Mouse (Mus musculus) ES-Bruce4 (cell line): ENCODE data around the gene Phlpp1. TPM values are rescaled to one million over a fixed set of nuclear protein-coding genes. Genes with fewer than 3 reads are reported as not detected.

Experiments used
- H3K27ac ChIP-seq: 2 replicates; pipeline ENCODE4 v1.5.1; 2012; ENCODE audit warnings: low read length, inconsistent platforms; ENCODE audit not compliant: insufficient read depth
- H3K27me3 ChIP-seq: 2 replicates; pipeline ENCODE4 v1.6.1; 2012; ENCODE audit warnings: mild to moderate bottlenecking, low read length, inconsistent platforms; ENCODE audit not compliant: control insufficient read depth, poor library complexity, insufficient read depth, severe bottlenecking
- H3K36me3 ChIP-seq: 2 replicates; pipeline ENCODE4 v1.6.1; 2012; ENCODE audit warnings: inconsistent platforms, mild to moderate bottlenecking, low read length, moderate library complexity; ENCODE audit not compliant: control insufficient read depth, poor library complexity, insufficient read depth, severe bottlenecking
- H3K4me1 ChIP-seq: one replicate; pipeline ENCODE4 v1.8.1; 2011; ENCODE audit warnings: low read length; ENCODE audit not compliant: control insufficient read depth, insufficient read depth
- H3K4me3 ChIP-seq: 2 replicates; pipeline ENCODE4 v1.5.1; 2011; ENCODE audit warnings: low read depth, mild to moderate bottlenecking, low read length
- H3K9ac ChIP-seq: 2 replicates; pipeline ENCODE4 v1.6.1; 2012; ENCODE audit warnings: low read depth, mild to moderate bottlenecking, inconsistent platforms; ENCODE audit not compliant: poor library complexity, severe bottlenecking
- H3K9me3 ChIP-seq: replicated peaks from 2 replicates; pipeline ENCODE4 v1.6.1; 2012; ENCODE audit warnings: mild to moderate bottlenecking, low read length, inconsistent platforms; ENCODE audit not compliant: control insufficient read depth, poor library complexity, insufficient read depth, severe bottlenecking
- CTCF ChIP-seq: IDR thresholded peaks from one replicate; pipeline ENCODE4 v1.8.1; 2011; ENCODE audit warnings: low read depth, low read length
- EP300 ChIP-seq: IDR thresholded peaks from 2 replicates; pipeline ENCODE4 v1.6.1; 2011; ENCODE audit warnings: low read depth, low read length; ENCODE audit not compliant: insufficient read depth
- POLR2A ChIP-seq: IDR thresholded peaks from one replicate; pipeline ENCODE4 v1.8.1; 2011; ENCODE audit warnings: low read length; ENCODE audit not compliant: insufficient read depth
- polyA plus RNA-seq: library from polyadenylated mRNA; stranded (reverse); fragments of >200 nt; gene quantifications from 2 replicates; pipeline ENCODE4 v1.2.4, GENCODE M21; 2011; ENCODE audit warnings: low read depth; ENCODE audit not compliant: missing spikeins, insufficient read depth, insufficient read length

Gene Phlpp1
- polyA plus RNA-seq, 1 experiment, result 13.4 TPM

DNA sequence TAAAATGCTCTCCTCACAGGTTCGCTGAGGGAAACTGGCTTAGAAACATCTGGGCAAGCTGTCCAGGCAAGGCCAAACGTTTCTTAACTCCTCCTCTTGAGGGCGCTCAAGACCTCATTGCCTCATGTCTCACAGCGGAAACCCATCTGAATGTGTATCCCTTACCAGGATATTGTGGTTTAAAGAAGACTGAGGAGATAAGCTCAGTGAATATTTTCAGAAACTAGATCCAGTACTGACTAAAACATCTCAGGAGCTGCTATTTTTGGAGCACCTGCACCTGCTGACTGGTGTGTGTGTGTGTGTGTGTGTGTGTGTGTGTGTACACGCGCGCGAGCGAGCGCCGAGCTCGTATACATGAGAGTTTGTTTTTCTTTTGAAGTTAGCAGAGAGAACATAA lies 19.7 kb upstream of the Phlpp1 start:
- Histone ChIP-seq H3K27me3 (no peaks in the 10 kb centered on the region), H3K4me3 (no peak overlapping the region), H3K27ac (no peak overlapping the region), H3K9ac (no peak overlapping the region), H3K36me3 (no peaks in the 10 kb centered on the region), H3K4me1 (no peaks in the 10 kb centered on the region), H3K9me3 (no peaks in the 10 kb centered on the region)
- TF ChIP-seq POLR2A, result no peak
- no peak for TF ChIP-seq EP300
- peak; percentile 54 for TF ChIP-seq CTCF

DNA sequence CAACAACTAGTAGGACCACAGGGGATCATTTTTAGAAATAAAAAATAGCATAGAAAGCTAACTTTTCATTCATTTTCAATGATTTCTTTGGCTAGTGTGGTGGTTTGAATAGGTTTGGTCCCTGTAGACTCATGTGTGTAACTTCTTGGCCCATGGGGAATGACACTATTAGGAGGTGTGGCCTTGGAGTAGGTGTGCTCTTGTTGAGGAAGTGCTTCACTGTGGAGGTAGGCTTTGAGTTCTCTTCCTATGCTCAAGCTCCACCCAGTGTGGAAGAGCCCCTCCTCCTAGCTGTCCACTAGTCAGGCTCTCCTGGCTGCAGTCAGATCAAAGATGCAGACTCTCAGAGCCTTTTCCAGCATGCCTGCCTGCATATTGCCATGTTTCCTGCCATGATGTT lies 18.8 kb upstream of the Phlpp1 start:
- Histone ChIP-seq H3K9me3 (no peaks in the 10 kb centered on the region), H3K4me1 (no peaks in the 10 kb centered on the region), H3K9ac (no peak overlapping the region), H3K4me3 (no peak overlapping the region), H3K36me3 (no peaks in the 10 kb centered on the region), H3K27ac (no peak overlapping the region), H3K27me3 (no peaks in the 10 kb centered on the region)
- TF ChIP-seq CTCF, result no peak
- TF ChIP-seq POLR2A, result no peak
- no peak for TF ChIP-seq EP300

GRCm38 (mm10) chr1:106154590-106154989 lies 17.0 kb upstream of the Phlpp1 start:
- Histone ChIP-seq H3K4me1 (no peaks in the 10 kb centered on the region), H3K27ac (no peak overlapping the region), H3K9me3 (no peaks in the 10 kb centered on the region), H3K27me3 (no peaks in the 10 kb centered on the region), H3K36me3 (no peaks in the 10 kb centered on the region), H3K4me3 (no peak overlapping the region), H3K9ac (no peak overlapping the region)
- TF ChIP-seq CTCF (no peak), POLR2A (no peak), EP300 (no peak)

- Histone ChIP-seq H3K4me1 (no peaks in the 10 kb centered on the region), H3K27me3 (no peaks in the 10 kb centered on the region), H3K9me3 (no peaks in the 10 kb centered on the region), H3K36me3 (no peaks in the 10 kb centered on the region), H3K9ac (no peak overlapping the region), H3K4me3 (no peak overlapping the region), H3K27ac (no peak overlapping the region)
- no peak for TF ChIP-seq POLR2A
- TF ChIP-seq CTCF, result no peak
- no peak for TF ChIP-seq EP300
These were observed 16.4 kb upstream of the Phlpp1 start for GRCm38 (mm10) chr1:106155087-106155567.

GRCm38 (mm10) chr1:106155702-106156101 lies 15.8 kb upstream of the Phlpp1 start:
- Histone ChIP-seq H3K9ac (no peak overlapping the region), H3K36me3 (no peaks in the 10 kb centered on the region), H3K4me1 (no peaks in the 10 kb centered on the region), H3K27me3 (no peaks in the 10 kb centered on the region), H3K27ac (no peak overlapping the region), H3K9me3 (no peaks in the 10 kb centered on the region), H3K4me3 (no peak overlapping the region)
- no peak for TF ChIP-seq EP300

- Histone ChIP-seq H3K4me3 (no peak overlapping the region), H3K27me3 (no peaks in the 10 kb centered on the region), H3K4me1 (no peaks in the 10 kb centered on the region), H3K36me3 (no peaks in the 10 kb centered on the region), H3K27ac (no peak overlapping the region), H3K9me3 (no peaks in the 10 kb centered on the region), H3K9ac (no peak overlapping the region)
- no peak for TF ChIP-seq EP300
- no peak for TF ChIP-seq CTCF
- no peak for TF ChIP-seq POLR2A
These were observed 13.5 kb upstream of the Phlpp1 start for GRCm38 (mm10) chr1:106157961-106158515.
